Mouse (Mus musculus) MN1 (cell line): ENCODE data around the gene Ncaph2.

Source experiments
- DNase-seq: peaks from one replicate; pipeline ENCODE4 v3.0.0-alpha.2; 2016; ENCODE audit warnings: low spot score

Ncaph2 gene

DNA sequence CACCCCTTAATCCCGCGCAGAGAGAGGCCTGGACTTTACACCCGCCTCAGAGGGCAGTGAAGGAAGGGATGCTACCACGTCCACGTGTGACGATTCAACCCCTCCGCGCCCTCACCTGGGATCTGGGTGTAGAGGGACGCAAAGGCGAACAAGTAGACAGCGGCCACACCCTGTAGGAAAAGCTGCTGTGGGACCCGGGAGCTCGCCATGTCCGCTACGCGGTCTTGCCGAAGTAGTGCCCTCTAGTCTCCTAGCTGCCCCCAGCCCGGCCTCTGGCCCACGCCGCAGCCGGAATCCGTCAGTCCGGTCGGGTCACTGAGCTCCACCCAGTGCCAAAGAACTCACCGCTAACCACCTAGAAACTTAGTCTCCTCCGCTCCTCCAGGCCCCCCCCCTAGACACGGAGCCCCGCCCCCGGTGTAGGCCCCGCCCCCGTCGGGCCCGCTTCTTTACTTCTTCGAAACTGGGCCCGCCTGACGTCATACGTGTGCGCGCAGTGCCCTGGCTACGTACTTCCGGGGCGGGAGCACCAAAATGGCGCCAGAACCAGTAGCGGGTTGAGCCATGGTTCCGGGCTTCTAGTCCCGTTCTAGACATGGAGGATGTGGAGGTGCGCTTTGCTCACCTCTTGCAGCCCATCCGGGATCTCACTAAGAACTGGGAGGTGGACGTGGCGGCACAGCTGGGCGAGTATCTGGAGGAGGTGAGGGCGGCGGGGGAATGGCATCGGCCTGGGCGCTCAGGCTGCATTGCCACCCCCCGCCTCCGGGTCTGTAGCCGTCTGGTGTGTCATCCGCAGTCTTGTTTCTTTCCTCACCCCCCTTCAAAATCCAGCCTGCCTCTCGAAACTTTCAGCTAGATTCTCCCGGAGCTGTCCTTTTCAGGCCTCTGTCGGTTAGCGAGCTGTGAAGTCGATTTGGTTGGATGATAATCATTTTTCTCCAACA lies at the start of gene Ncaph2, which contains the start of gene Lmf2:
Gene Ncaph2, plus strand, starts transcription at position 479 of the 947 bp plus-strand sequence.
Gene Lmf2, minus strand, starts transcription at position 419 of the 947 bp plus-strand sequence.
- DNase-seq: peak; percentile 99

DNA sequence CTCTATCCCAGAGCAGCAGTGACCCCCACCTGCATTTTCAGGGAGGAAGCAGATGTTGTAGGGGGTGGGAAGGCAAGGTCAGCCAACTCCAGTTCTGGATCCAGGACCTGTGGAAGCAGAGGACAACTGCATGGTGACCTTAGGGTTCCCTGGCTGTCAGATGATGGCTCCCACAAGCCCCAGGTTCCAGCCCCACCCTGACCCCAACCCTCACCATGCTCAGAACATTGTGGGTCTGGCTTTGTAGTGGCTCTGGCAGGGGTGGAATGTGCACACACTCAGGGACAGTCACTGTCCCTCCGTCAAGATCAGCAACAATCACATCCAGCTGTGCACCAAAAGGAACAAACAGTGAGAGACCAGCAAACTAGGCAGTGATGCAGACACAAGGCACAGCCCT lies 49.6 kb upstream of the Ncaph2 start:
- no peak for DNase-seq

DNA sequence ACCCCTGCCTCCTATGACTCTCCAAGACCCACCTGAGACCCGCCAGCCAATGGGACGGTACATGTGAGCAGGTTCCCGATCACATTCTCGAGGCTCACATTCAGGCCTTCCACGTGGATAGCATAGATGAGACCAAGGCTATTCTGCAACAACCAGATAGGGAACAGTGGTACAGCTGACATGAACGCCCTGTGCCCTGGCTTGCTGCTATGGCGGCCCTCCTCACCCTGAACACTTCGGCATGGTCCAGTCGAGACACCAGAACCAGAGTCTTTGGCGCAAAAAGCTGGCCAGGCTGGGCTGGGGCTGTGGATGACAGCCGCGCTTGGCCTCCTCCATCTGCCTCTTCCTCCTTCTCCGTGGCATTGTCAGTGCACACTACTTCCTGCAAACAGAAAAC lies 48.1 kb upstream of the Ncaph2 start:
- no peak for DNase-seq

DNA sequence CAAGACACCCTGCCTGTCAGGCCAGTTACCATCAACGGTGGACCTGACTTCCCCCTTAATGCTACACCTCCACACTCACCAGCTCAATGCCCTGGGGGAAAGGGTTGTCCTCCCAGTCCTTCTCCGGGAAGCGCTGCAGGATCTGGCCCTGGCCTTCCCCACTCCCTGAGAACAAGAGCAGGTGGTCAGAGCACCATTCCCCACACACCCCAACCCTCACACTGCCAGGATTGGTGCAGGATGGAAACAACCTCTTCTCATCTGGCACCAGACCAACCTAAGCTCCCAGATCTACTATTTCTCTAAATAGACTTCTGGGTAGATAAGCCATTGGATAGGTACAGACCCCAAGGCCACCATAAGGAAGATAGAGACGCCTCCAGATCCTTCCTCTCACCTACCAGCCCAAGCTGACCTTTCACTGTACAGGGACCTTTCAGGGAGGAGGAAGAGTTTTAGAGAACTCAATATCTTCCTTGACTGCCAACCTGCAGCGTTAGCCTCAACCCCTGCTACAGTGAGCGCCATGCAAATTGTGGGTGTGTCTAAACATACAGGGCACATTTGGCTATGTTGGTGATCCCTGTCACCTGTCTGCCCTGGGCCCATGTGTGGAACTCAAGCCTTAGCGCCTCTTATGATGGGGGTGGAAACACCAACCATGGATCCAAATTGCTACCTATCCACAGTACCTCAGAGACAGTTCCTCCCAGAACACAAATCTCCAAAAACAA lies 46.9 kb upstream of the Ncaph2 start:
- DNase-seq: no peak

DNA sequence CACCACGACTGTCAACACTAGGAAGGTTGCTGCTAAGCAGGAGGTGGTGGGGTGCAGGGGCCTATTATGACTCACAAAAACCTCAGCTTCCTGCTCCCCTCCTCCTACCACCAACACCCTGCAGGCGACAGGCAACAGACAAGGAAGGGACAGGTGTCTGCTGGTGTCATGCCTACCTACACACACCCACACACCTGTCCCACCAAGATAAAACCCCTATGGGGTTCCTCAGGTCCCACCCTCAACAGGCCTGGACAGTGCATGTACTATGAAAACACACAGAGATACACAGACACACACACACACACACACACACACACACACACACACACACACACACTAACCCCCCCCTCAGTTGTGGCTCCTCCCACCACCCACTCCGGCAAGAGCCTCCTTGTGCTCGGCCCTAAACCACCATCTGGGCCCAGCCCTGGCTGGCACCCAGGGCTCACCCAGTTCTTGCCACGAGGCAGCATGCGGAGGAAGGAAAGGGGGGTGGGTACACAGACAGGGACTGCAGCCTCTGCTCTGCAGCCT lies 45.5 kb upstream of the Ncaph2 start:
- peak; percentile 63 for DNase-seq

DNA sequence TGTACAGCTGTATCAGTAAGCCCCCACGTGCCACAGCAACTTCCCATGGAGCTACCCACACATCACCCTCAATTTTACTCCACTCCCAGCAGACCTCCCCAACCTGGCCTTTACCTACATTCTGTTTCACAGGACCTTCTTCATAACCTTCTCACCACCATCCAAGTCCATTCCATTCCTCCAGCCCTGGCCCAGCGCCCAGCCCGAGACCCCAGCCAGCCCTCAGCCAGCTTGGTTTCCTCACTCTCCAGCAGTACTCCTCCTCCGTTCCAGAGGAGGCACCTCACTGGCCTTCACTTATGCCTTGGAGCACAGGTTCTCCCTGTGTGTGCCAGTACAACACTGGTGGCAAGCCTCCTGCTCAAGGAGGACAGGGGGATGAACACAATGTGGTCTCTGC lies 42.2 kb upstream of the Ncaph2 start:
- DNase-seq: no peak

DNA sequence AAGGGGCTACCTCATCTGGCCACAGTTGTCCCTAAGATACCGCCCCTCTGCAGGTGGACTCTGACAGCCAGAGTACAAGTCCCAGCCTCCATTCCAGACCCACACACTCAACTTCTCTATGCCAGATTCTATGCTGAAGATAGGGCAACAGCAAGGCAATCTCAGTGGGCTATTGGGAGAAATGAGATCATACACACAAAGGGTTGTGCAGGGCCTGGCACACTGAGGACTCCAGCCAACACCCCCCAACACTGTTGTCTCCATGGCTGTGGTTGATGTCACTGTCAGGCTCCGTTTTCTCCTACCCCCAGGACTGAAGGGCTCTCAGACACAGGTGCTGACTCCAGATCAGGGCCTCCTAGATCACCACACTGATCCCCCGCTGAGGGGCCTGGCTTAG lies 41.4 kb upstream of the Ncaph2 start:
- peak; percentile 66 for DNase-seq

DNA sequence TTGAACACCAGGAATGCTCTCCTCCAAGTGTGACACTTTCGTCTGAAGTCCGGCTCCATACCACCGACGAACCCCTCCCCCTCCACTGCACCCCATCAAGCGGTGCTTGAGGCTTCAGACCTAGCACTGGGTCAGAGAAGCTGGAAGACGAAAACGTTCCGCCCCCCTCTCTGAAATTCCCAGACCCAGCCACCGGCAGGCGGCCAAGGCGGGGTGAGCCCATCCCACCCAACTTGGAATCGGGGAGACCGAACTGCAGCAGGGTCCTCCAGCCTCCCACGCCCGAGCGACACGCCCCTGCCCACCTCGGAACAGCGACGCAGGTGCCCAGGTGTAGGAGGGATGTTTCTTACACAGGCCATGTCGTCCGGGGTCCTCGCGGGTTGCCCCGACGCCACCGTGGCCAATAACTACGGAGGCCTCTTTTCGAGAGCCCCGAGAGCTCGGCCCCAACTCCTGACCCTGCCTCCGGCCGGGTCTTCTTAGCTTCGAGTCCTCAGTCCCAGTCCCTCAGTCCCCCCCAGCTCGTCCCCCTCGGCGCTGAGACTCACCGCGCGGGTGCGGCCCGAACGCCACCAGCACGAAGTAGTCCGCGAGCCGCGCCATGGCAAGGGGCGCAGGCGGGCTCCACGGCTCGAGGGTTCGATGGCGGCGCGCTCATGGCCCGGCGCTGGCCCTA lies 40.9 kb upstream of the Ncaph2 start:
- DNase-seq: peak; percentile 72

DNA sequence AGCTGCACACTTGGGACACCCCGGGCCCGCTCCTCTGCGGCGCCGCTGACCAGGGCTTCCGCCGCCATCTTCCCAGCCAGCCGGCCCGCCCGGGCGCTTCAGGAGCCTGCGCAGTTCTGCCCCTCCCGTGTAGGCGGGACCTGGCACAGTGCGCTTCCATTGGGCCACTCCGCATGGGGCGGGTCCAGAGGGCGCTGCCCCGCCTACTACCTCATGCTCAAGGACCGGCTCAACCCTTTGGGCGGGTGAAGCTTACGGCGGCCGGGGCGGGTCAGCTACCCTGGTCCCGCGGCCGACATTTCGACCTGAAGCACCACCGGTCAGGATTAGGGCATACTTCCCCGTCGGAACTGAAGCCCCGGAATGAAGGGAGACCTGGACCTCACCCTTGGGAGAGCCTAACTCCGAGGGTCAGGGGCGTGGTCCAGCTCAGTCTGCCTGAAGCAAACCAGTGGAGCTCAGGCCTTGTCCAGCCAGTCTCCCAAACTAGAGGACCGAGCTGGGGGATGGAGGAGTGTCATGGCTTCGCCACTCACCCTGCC lies 40.3 kb upstream of the Ncaph2 start, which contains the start of gene Sbf1:
Gene Sbf1, minus strand, starts transcription at position 122 of the 542 bp plus-strand sequence.
- DNase-seq: peak; percentile 99

DNA sequence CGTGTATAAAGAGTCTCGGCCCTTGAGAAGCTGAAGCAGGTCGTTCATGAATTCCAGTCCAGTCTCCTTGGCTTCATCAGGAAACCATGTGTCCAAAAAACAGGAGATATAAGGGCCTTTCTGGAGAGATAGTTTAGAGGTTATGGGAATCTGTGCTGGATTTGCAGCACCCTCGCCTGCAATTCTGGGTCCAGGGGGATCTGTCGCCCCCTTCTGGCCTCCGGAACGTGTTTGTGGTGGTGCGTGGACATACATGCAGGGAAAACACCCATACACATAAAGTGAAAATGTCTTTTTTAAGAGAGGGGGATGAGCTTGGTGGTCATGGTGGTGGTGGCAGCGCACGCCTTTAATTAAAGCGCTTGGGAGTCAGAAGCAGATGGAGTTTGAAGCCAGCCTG lies 39.4 kb upstream of the Ncaph2 start:
- peak; percentile 29 for DNase-seq

DNA sequence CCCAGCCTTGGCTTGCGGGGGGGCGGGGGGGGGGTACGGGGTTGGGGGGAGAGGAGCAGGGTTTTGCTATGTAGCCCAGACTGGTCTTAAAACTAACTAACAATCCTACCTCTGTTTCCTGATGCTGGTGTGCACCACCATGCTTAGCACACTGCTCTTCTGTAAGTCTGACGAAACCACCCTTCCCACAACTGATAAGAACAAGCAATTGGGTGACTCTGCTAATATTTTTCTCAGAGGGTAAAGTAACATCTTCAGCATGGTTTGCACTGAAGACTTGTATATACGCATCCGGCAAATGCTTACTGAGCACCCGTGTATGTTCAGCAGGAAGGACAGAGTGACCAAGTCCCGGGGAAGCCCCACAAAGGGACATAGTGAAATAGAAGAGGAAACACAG lies 34.3 kb upstream of the Ncaph2 start:
- no peak for DNase-seq

DNA sequence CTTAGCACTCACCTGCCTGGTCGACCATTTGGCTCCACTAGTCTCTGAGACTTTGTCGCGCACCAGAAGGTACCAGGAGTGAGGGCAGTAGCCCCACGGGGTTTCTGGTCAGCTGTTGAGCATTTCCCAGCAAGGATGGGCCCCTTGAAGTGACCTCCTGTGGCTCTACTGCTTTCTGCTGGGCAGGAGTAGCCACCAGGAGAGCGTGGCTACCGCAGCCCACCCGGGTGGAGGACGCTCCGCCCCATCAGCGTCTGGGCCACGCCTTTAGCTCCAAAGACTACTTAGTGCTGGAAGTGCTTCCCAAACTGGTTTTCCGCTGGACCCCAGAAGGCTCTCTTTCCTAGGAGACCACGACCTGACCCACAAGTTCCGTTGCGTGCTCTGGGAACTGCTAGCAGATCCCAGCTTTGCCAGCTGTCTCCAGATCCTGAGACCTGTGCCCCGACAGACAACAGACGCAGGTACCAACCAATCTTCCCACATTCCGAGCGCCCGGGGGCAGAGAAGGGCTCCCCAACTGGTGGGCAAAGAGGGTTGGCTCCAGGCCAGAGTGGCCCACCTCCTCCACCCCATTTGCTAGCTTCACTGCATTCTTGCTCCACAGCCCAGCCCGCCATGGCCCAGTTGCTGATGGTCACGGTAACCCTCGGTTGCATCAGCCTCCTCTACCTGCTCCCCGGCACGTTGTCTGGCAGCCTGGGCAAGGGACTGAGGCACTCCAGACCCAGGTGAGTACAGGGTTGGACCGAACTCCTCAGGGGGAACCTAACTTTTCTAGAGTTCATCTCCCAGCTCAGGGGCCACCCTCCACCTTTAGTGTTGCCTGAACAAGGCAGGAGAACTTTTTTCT lies 32.6 kb upstream of the Ncaph2 start, which contains the start of gene Adm2:
Gene Adm2, plus strand, starts transcription at position 51 of the 853 bp plus-strand sequence.
- no peak for DNase-seq

DNA sequence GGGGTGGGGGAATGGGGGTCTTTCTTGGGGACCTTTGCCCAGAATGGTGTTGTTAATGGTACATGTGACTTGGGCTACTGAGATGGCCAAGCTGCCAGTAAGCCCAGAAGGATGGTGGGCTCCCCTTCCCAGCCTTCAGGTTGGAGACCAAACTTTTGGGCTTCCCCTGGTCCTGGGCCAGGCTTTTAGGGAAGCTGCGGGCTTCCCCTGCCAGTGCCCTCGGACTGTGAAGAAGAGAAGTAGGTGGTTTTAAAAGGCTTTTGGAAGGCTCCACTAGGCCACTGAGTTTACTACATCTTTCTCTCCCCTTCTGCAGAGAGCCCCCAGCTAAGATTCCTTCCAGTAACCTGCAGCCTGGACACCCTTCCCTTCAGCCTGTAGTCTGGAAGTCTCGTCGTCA lies 31.9 kb upstream of the Ncaph2 start:
- DNase-seq: no peak

DNA sequence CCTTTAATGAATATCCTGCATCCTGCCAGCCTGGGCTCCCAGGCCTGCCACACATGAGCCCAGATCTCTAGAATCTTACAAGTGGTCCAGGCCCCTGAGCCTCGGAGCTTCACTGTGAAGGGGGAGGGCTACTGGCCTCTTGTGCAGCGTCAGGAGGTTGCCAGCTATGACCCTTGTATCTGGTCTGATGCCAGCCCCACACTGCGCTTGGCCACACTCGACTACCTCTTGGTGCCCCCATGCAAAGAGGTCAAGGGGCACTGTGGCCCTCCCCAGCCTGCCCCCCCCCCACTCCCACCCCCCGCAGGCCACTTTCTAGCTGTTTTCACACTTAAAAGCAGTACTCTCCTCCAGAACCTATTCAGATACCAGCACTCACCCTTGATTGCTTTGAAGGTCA lies 29.1 kb upstream of the Ncaph2 start:
- no peak for DNase-seq

DNA sequence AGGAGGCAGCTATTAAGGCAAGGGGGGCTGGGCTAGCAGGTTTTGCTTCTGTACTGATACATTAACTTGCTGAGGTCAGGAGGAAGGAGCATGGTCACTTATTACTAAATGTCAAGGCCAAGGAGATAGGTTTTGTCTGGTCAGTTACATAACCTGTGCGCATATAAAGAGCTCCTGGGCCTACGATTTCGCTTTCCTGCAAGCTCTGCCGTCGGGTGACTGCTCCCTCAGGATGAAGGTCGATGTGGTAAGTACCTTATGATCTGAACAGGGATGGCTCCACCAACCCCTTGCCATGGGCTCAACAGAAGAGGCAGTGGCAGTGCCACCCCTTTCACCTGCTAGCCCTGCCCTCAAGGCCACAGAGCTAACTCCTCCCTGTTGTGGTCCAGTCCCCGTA lies 21.2 kb upstream of the Ncaph2 start, which contains the start of gene Miox:
Gene Miox, plus strand, starts transcription at position 128 of the 400 bp plus-strand sequence.
- no peak for DNase-seq

DNA sequence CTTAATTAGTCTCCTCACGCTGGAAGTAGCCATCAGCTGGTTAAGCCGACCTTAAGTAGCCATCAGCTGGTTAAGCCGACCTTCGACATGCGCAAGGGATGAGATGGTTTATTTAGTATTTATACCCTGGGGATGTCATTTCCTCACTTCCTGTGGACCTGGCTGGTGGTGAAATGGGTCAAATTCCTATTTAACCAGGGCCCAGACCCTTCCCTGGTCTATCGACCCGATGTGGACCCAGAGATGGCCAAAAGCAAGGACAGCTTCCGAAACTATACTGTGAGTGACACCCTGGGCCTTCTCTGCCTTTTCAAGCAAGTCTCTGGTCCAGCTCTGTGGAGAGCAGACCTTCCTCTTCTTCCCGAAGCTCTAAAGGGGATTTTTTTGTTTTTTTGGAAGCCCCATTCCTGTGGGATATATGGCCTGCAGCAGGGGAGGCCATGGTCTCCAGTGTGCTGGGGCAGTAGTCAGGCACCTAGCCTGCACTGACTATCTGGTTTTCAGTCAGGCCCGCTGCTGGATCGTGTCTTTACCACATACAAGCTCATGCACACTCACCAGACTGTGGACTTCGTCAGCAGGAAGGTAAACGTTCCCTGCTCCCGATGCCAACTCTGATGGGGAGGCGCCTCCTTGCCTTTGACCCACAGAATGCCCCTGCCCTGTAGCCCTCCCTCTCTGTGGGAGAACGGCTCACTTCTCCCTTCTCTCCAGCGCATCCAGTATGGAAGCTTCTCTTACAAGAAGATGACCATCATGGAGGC lies 20.6 kb upstream of the Ncaph2 start:
- DNase-seq: no peak

DNA sequence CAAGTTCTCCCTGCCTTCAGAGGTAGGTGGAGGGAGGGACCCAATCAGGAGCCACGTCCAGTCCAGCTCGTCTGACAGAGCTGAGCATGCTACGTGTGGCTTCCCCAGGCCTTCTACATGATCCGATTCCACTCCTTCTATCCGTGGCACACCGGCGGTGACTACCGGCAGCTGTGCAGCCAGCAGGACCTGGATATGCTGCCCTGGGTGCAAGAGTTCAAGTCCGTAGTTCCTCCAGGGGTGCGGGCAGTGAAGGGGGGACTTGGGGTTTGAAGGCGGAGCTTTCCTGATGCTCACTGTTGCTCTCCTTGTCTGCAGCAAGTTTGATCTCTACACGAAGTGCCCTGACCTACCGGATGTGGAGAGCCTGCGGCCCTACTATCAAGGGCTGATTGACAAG lies 19.1 kb upstream of the Ncaph2 start:
- no peak for DNase-seq

DNA sequence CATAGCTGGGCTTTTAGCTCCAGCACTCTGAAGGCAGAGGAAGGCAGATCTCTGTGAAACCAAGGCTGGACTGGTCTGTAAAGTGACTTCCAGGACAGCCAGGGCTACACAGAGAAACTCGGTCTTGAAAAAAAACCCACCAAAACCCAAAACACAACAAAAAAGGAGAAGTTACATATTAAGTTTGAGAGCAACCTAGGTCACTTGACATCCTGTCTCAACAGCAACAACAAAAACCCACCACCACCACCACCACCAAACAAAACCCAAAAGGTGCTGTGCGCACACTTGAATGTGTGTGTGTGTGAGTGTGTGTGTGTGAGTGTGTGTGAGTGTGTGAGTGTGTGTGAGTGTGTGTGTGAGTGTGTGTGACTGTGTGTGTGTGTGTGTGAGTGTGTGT lies 15.8 kb upstream of the Ncaph2 start:
- DNase-seq: no peak

DNA sequence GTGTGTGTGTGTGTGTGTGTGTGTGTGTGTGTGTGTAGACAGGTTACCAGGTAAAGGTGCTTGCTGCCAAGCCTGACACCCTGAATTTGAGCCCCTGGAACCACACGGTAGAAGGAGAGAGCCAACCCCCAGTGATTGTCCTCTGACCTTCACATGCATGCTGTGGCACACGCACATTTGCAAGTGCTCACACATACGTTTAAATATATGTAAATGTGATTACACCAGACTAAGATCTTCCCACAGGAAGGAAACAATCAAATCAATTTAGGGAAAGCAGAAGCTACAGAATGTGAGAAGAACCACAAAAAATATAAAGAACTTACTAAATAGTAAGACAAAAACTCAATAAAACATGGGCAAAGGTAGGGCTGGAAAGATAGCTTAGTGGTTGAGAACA lies 15.4 kb upstream of the Ncaph2 start:
- no peak for DNase-seq

DNA sequence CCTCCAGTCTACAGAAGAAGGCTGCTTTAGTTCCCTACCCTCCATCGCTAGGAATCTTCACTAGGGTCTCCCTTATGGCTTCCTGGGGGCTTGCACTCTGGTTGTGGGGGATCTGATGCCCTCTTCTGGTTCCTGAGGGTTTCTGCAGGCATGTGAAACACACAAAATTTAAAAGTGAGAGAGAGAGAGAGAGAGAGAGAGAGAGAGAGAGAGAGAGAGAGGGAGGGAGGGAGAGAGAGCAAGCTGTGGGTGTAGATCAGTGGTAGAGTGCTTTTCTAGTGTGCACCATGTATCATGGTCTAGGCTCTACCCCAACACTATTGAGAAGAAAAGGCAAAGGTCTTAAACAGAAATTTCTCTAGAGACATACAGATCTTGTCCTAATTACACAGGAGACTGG lies 13.8 kb upstream of the Ncaph2 start:
- DNase-seq: no peak
